Mouse (Mus musculus): ENCODE results near the gene Dpy19l1.

Gene Dpy19l1

DNA sequence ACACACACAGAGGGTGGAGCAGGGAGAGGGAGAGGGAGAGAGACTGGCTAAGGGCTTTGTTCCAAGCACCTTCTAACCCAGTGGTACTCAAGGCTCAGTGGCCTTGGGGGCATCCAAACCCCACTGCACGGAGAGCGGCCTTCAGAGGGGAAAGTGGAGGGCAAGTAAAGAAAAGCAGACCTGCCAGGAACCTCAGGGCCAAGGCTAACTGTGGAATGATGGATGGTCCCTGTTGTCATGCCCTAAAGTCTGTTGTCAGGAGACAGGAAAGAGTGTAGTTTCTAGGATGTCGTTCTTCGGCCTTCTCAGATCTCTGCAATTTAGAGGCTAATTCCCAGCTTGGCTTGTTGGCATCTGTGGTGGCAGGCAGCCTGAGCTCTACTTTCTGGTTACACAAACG is 32.8 kb downstream of the Dpy19l1 start:
- no peak for DNase-seq (ENCODE audit: low spot score in 2 of 2)

DNA sequence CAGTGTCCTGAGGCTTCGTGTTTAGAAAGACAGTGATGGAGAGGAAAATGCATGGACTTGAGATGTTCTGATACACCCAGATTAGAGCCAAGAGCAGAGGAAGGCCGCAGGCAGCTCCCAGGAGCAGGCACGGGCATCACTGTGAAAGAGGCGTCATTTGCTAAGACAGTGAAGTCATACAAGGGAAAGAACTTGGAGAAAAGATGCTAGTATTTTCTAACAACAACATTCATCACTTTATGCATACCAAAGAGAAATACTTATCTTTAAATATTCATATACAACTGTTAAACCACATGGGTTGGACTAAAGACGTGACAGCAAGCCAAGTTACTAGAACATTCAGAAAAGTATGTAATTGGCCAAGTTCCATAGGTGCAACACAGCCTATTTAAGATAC is 35.8 kb downstream of the Dpy19l1 start:
- DNase-seq (ENCODE audit: low spot score in 2 of 2), result no peak

DNA sequence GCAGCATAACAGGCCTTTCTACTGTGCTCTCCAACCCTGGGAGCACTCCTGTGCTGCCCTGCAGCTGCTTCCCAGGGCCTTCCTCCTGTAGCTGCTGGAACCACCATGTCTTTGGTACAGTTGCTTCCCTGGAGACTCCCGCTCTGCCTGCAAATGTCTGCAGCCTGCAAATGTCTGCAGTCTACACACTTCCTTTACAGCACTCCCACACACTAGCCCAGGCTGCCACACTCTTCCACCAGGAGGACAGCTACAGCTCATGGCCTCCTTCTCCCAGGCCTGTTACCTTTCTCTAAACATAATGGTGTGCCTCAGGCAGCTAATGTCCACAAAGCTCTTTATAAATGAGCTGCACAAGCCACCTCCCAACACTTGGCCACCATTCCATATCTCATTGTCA is 36.3 kb downstream of the Dpy19l1 start:
- no peak for DNase-seq (ENCODE audit: low spot score in 2 of 2)

DNA sequence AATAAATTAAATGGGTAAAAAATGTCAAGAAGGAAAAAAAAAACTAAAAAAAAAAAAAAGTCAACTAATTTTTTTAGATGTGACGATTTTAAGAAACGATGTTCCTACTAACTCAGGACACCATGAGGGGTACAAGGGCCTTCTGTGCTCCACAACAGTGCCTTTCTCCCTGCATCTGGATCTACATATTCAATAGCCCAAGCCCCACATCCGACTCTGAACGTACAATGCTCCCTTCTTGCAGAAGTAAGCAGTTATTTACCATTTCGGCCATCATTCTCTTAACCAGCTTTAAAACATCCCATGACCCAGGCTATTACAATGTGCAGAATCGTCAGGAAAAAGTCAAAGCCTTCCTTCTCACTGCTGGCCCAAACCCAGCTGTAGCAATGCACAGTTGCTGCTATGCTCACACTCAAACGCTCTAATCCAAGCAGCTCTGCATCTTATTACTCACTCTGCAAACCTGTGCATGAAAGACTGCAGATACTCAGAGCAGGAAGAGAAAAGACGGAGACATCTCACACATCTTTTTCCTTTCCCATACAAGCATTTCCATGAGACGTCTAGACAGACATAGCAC is 41.5 kb downstream of the Dpy19l1 start:
- peak in 1 of 2 experiments; percentile 32 for DNase-seq (ENCODE audit: low spot score in 2 of 2)

DNA sequence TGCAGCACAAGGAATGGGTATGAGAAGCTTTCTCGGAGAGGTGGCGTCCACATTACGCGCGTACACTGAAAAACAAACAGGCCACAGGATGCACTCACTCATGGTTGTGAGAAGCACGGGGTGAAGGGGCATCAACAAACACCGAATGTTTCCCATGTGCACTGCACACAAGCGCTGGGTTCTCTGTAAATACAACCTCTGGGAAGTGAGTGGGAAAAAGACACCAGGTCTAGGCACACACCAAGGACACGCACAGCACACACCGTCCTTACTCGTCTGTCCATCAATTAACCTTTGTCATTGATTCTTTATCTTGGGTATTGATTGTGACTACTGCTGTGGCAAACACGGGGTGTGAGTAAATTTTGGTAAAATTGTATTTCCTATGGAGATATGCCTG is 49.1 kb downstream of the Dpy19l1 start:
- no peak for DNase-seq (ENCODE audit: low spot score in 2 of 2)

DNA sequence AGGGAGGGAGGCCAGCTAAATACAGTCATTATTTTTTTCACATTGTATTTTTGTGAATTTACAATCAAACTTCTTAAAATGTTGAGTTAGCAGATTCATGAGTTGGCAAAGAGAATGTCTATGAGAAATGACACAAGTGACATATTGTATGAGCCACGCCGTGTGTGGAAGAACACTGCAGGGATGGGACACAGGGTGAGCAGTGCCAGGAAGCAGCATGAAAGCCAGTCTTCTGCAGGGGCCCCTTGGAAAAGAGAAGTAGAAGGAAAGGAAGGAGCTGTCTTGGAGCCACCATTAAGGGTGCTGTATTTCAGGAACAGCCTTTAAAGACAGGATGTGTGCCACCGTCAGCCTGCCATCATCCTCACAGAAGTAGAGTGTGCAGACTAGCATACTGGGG is 52.0 kb downstream of the Dpy19l1 start:
- DNase-seq (ENCODE audit: low spot score in 2 of 2), result no peak

DNA sequence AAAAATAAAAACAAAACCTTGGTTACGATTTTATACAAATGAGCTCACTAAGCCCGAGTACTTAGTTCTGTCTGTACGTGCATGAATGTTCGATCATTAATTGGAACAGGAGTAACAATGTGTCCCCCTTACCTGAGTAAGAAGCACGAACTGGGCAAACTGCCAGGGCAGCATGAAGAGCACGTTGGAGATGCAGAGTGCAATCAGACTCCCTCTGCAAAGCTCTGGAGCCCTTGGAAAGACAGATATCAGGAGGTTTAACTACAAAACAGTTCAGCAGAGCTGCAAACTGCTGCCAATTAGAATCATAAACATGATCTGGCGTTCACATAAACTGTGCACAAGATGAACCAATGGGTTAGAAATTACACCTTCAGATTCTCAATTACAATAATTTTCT is 52.4 kb downstream of the Dpy19l1 start:
- DNase-seq (ENCODE audit: low spot score in 2 of 2), result no peak

DNA sequence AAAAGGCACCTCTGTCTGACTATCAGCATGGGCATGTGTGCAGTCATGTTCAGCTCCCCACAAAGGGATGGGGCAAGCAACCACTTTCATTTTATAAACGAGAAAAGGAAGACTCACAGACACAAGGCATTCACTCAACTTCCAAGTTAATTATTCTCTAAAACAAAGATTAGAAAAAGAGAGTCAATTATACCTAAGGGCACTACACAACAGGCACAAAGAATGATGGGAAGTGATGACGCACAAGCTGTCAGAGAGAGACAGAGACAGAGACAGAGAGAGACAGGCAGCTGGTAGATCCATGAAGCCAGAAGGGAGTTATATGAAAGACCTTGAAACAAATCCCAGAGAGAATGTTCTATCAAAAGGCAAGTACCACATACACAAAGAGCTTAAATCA is 68.0 kb downstream of the Dpy19l1 start:
- DNase-seq (ENCODE audit: low spot score in 2 of 2), result no peak

DNA sequence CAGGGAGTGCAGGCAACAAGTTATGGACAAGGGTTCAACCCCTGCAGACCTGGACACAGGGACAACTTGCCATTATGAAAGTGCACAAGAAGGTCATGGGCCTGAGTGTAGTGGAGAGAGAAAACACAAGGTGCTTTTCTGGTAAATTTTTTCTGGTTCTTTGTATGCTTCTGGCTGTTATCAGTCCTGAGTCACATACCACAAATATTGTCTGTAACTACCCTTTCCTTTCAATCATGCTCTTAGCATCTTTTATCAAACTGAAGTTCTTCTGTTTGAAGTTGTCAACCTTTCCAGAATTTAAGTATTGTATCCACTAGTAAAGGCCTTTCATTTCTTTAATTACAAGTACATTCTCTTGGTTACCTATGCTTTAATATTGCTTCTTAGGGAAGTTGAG is 73.2 kb downstream of the Dpy19l1 start:
- no peak for DNase-seq (ENCODE audit: low spot score in 2 of 2)

DNA sequence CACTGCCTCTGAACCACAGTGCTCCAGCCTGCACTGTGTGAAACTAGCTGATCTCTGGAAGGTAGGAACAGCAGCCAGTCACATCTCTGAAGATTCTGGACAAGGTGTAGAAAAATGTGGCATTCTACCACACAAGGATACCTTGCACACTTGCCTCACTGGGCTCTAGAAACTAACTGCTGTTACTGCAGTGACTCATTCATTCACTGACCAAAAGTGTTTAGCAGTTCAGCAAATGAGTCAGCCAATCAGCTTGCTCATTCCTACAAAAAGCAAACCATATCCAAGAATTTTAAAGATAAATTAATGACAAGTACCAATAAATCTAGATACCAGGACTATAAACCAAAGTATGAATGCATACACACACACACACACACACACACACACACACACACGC is 77.3 kb downstream of the Dpy19l1 start:
- DNase-seq (ENCODE audit: low spot score in 2 of 2), result no peak

DNA sequence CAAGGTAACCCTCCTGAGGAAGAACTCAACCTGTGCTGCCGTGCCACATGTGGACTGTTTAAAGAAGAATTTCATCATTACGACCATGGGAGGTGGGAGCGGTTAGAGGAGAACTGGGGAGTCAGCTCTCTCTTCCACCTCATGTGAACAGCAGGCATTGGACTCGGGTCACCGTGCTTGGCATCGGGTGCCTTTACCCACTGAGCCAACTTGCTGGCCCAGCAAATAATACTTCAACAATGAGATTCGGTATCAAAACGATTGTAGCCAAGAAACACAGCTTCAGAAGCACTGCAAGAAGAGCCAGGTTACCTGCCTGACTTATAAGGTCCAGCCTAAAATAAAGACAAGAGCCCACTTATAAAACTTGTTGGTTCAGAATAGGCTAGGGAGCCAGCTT is 79.7 kb downstream of the Dpy19l1 start:
- DNase-seq (ENCODE audit: low spot score in 2 of 2), result no peak

DNA sequence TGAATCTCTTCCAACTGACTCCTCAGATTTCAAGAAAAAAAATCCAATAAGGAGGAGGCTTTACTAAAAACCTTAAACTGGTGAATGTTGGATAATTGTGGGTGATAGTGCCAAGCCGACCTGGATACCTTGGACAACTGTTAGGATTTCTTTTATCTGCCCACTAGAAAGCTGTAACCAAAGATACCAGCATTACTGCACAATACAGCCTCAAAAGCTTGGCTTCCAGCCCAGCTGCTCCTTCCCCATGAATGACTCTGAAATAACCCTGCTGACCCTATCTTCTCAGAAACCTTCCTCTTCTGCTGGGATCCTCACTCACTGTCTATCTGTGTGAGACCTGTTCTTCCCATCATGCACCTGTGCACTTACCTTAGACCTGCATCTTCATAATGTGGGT is 81.1 kb downstream of the Dpy19l1 start:
- no peak for DNase-seq (ENCODE audit: low spot score in 2 of 2)

DNA sequence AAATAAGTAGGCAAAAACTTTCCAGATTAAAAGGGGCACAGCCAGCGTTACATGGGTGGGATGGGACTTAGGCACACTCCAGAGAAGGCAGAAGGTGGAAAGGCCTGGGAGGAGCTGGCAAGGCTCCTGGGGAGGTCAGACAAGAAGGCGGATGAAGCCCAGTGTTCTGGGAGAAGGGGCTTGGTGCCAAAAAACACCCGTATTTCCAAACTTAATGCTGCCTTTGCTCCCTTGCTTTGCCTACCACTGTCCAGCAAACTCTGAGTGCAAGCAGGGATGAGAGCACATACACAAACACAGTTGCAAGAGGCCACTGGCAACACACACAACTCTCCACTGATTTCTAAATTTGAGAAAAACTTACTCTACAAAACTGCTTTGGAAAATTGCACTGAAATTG is 81.7 kb downstream of the Dpy19l1 start:
- DNase-seq (ENCODE audit: low spot score in 2 of 2), result no peak

DNA sequence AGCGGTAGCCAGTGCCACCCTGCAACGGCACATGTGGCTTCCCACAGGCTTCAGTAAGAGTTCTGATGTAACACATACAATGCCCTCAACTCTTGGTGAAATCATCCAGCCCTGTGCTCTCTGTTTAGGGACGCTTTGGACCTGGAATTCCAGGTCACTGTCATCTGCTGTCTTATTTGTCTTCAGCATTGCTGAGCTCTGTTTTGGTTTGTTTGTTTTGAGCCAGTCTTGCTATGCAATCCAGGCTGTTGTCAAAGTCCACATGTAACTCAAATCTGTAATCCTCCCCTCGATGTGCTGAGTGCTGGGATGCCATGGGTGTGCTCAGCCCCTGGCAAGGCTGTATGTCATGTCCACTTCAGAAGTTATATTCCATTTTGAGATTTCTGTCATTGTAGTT is 82.8 kb downstream of the Dpy19l1 start:
- no peak for DNase-seq (ENCODE audit: low spot score in 2 of 2)

DNA sequence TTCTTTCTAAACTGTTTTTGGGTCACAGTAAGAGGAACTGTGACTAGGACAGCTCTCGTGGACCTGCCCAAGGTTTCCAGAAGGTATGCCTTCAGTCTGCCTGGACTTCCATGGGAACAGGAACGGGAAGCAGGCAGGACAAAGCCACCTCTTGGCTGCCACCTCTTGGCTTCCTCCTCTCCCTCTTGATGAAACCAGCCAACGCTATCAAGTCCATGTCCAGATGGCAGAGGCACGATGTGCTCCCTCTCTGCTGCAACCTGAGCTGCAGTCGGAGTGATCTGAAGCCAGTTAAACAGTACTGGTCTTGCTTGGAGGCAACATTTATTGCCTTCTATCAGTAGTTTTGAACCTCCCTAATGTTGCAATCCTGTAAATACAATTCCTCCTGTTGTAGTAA is 84.7 kb downstream of the Dpy19l1 start:
- DNase-seq (ENCODE audit: low spot score in 2 of 2), result no peak

DNA sequence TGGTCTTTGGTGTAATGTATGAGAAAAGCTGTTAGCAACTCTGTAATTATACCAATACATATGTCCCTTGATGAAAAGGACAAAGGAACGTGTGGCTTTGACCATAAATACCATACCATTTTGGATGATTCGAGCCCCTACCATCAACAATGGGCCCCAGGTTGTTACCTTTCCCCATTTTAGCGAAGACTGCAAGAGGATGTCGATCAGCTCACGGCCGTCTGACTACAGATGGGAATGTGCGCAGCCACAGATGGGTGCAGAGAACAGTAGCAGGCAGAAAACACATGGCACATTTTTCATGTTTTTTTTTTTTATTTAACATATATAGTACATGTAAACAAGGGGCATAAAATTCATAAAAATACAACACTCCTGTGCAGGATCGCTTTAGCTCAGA is 91.5 kb downstream of the Dpy19l1 start:
- DNase-seq (ENCODE audit: low spot score in 2 of 2), result no peak

DNA sequence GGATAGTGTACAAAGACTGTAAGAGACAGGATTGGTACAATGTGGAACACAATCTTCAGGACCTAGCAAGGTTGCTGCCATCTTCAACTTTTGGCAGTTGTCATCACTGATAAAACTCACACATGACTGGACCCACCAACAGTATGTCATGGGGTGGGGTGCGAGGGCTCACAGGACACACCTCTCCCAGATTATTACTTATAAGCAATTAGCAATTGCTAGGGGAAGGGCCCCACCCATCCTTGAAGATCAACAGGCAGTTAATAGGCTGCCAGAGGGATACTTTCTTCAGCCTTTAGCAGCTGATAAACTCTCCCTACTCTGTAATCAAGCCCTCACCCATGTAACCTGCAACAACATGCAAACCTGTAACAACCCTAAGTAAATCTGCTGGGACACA is 92.5 kb downstream of the Dpy19l1 start:
- no peak for DNase-seq (ENCODE audit: low spot score in 2 of 2)

DNA sequence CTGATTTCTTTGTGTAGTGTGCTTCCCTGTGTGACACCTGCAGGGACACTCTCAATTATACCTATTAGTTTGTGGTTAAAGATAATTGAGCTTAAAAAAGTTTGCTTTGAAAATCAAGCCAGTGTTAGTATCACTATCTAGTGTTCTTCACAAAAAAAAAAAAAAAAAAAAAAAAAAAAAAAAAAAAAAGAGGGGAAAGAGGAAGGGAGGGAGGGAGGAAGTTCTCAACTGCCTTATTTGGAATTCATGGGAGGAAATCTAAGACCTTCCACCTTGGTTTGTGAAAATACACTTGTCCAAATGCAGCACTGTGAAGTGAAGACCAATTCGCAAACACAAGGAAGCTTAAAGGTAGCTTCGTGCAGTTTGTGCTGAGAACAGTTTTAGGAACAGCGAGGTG is 94.9 kb downstream of the Dpy19l1 start:
- DNase-seq (ENCODE audit: low spot score in 2 of 2), result no peak

DNA sequence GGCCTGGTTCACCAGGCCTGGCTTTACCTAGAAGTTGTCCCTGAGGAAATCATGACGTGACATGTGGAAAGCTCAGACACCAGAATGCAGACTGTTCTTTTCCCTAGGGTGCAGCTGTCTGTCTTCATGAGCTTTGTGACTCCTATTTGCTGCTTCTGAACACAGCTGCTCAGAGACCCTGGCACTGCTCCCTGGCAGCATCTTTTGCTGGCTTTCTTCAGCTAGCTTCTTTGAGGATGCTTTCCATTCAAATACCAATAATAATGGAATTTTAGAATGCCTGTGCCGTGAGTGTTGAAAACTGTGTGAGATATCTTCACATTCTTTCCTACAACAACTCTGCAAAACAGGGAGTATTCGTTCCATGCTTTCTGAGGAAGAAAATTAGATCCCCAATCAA is 108.8 kb downstream of the Dpy19l1 start:
- peak in 1 of 2 experiments; percentile 21 for DNase-seq (ENCODE audit: low spot score in 2 of 2)

DNA sequence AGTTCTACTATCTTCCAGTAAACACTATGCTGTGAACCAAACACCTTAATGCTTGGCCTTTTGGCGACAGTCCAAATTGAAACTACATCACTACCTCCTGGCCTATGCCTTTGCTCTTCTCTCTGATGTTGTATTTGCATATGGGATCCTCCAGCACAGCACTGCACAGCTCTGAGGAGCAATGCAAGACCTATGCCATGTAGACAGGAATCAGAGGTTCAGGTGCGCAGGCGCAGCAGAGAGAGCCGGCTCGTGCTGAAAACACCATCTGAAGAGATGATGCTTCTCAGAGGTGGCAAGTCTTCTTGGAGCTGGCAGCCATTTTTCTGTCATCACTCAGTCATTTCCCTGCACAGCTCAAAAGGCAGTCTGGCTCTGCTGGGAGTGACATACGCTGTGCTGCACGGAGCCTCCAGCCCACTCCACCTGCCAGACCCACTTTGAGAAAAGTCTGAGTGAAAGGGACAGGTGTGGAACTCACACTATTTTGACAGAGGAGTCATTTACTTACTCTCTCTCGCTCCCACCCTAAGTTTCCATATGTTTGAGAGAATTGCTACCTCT is 112.1 kb downstream of the Dpy19l1 start:
- DNase-seq (ENCODE audit: low spot score in 2 of 2), result peak; percentile 30 to 45

DNA sequence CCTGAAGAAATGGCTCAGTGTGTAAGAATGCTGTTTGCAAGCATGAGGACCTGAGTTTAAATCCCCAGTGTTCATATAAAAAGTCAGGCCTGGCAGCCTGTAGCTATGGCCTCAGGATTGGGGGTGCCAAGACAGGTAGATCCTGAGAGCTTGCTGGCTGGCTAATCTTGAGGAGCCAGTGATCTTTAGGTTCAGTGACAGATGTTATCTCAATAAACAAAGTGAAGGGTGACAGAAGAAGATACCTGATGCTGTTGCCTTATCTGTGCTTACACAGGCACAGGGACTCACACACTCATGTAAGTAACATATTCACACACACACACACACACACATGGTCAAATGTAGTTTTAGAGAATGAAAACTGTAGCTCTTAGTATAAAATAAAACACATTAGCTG is 115.7 kb downstream of the Dpy19l1 start:
- no peak for DNase-seq (ENCODE audit: low spot score in 2 of 2)

DNA sequence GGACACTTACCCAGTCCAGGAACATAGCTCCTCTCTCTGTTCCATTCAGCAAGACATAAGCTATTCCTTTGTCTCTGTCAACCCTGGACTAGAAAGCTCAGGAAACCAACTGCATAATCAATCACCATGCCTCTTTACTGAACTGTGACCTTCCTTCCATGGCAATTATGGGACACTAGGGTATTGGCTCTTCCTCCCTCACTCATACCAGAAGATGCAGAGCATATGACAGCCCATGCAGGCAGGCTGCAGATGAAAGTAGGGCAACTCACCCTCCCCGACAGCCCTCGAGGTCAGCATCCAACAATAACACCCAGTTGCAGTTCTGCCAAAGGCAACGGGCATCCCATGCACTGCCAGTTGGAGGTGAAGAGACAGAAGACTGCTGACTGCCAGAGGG is 123.6 kb downstream of the Dpy19l1 start:
- DNase-seq (ENCODE audit: low spot score in 2 of 2), result peak in 1 of 2 experiments; percentile 17

DNA sequence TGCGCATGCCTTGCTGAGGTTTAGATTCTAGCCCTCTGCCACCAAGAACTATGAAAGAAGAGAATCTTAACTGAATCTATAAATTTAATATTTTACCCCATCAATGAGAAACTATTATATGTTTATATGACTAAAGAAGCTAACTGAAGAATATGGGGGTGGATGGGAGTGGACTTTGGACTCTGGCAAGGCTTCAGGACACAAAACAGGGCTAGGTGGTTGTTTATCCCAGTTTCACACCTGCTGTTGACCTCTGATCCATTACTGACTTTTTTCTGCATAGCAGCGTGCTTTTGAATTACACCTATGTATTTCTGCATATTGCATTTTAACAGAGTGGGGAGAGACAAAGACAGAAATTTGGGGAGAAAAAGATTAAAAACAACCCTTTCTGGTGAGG is 124.1 kb downstream of the Dpy19l1 start:
- DNase-seq (ENCODE audit: low spot score in 2 of 2), result no peak
